Mouse (Mus musculus) ovary, postnatal 14 days (tissue): ENCODE measurements at regions not wholly inside any gene's neighbourhood (a gene's known extent, or its start where the extent isn't known, plus 50 kb on each side); places are given as distances from the start of the nearest gene placed in this dataset.

Experiments
- DNase-seq: peaks from one replicate; pipeline ENCODE4 v3.0.0; 2022; ENCODE audit warnings: low spot score

DNA sequence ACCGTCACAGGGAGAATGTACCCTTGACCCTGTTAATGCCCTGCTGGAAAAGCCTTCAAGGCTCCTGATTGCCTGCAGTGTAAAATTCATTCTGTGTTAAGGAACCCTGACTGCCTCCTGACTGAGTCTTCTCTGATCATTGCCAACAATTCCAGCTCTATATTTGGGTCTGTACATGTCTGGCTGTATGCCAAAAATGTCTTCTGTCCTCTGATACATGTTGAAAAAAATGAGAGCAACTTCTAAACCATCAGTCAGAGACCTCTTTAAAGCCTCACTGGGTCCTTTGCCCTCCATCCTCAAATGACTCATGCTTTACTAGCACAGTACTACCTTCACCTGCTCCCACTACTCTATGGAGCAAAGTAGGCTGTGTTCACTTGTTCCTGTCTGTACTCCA lies 408.3 kb downstream of the Nbas start:
- DNase-seq, result no peak

DNA sequence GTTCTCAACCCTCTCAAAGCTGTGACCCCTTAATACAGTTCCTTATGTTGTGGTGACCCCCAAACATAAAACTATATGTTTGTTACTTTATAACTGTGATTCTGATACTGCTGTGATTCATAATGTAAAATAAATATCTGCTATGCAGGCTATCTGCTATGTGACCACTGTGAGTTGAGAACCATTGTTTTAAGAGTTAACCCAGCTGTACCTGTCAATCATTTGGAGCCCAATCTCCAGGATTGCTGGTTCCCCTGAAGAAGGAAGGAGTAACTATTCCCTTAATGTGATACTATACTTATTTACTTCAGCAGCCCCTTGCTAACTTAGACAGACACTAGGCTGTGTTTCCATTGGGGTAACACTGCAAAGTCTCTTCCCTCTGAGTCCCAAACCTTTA lies 400.5 kb downstream of the Nbas start:
- DNase-seq, result no peak

DNA sequence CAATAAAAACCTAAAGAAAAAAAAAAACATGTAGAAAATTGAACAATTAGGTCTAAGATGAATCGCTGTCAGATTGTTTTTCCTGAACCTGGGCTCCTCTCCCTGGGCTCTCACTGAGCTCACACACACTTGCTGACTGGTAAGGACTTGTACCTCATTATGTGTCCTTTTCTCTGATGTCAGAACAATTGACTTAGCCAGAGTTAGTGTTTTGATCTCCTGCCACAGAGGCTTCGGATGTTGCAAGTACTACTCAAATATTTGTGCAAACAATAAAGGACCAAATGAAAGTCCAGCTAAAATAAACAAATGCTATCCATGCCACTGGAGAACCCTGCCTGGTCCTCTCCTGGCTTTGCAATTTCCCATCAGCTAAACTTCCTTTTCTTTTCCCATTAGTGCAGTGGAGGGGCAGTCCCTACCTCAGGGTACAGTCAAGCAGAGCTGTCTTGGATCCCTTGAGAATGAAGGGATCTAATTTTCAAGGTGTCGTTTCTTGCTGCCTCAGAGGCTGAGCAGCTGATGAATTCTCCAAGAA lies 399.6 kb downstream of the Nbas start:
- no peak for DNase-seq

DNA sequence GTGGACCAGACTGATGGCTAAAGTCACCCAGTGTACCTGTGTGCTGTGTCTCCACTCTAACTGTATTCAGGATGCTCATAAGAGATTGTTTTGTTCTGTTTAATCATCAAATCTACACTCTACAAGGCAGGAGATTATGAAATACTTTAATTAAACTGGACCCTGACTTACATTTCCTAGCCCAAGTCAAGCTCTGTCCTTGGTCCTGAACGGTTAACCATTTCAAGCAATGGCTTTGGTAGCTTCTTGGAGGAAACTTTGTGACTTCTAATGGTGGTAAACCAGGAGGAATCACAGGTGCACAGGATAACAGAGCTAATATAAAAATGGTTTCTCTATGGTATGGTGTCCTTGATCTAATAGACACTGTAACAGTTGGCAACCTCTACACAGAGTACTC lies 370.4 kb downstream of the Nbas start:
- DNase-seq, result peak; percentile 2
